Mouse (Mus musculus) E14TG2a.4 (cell line): ENCODE measurements around the gene Cxcl14.

Experiments used
- CTCF ChIP-seq: conservative IDR thresholded peaks from 2 replicates; pipeline ENCODE4 v1.5.1; 2014; ENCODE audit warnings: low read length
- NANOG ChIP-seq: IDR thresholded peaks from 2 replicates; pipeline ENCODE4 v1.6.1; 2014; ENCODE audit warnings: borderline replicate concordance, low read length, mixed read lengths
- POU5F1 ChIP-seq: IDR thresholded peaks from 2 replicates; pipeline ENCODE4 v1.6.1; 2014; ENCODE audit warnings: low read length, borderline replicate concordance

GRCm38 (mm10) chr13:56249593-56250341 lies 46.6 kb downstream of the Cxcl14 start:
- TF ChIP-seq CTCF (no peak), POU5F1 (no peak), NANOG (no peak)
